Mouse (Mus musculus): ENCODE measurements around the gene Zdhhc4.

DNA sequence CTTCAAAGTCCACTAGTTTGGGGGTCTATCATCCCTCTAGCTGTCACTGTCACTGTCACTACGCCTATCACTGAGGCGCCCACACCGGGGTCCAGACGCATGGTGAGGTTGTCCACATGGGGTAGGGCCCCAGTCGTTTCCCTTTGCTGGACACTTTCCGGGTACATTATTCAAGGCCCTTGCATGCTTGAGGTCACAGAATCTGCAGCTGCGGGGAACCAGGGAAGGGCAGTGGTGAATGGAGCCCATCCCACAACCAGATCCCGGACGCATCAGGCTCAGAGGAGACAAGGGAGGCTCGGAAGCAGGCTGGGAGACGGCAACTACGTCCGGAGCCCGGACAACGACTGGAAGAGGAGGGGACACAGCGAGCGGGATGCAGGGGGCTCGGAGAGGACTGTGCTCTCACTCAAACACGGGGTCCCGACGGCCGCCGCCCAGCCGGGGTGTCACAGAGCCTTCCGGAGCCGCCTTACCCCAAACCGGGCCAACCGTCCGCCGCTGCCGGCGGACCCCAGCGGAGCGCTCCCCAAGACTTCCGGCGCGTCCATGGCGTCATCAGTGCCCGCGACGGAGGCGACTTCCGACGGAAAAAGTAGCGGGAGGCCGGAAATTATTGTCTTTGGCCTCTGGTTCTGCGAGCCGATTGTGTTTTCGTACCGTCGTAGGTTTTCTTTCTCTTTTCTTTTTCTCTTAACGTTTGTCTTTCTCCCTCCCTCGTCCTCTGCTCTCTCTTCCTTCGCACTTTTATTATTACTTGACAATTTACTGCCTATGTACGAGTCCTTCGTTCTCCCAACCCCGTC lies at the start of gene Zdhhc4:
- no peak for TF ChIP-seq CTCF (IDR thresholded peaks at IDR 0.05)
- TF ChIP-seq EP300 (IDR thresholded peaks at IDR 0.05): no peak
